Mouse (Mus musculus): Measurements from ENCODE around the gene Sgce.
"Not testable (repeated sequence)": the region's sequence is repeated elsewhere in the genome, so short reads cannot be mapped to it uniquely, and the experiment has no call there.

Sgce gene

GRCm38 (mm10) chr6:4722739-4723138 lies 24.3 kb downstream of the Sgce start:
- DNase-seq (ENCODE audit: low spot score in 2 of 2): no peak

GRCm38 (mm10) chr6:4722142-4722541 lies 24.9 kb downstream of the Sgce start:
- no peak for DNase-seq (ENCODE audit: low spot score in 2 of 2)

GRCm38 (mm10) chr6:4717344-4717743 lies 29.7 kb downstream of the Sgce start:
- no peak for DNase-seq (ENCODE audit: low spot score in 2 of 2)

- no peak for DNase-seq (ENCODE audit: low spot score in 2 of 2)
These were observed 30.8 kb downstream of the Sgce start for GRCm38 (mm10) chr6:4716171-4716570.

GRCm38 (mm10) chr6:4708971-4709370 lies 38.0 kb downstream of the Sgce start:
- DNase-seq (ENCODE audit: low spot score in 2 of 2): no peak

GRCm38 (mm10) chr6:4706415-4706814 lies 40.6 kb downstream of the Sgce start:
- DNase-seq (ENCODE audit: low spot score in 2 of 2): no peak

- no peak for DNase-seq (ENCODE audit: low spot score in 2 of 2)
These were observed 43.1 kb downstream of the Sgce start for GRCm38 (mm10) chr6:4703908-4704307.

- DNase-seq (ENCODE audit: low spot score in 2 of 2): no peak
These were observed 45.4 kb downstream of the Sgce start for GRCm38 (mm10) chr6:4701641-4702040.

GRCm38 (mm10) chr6:4695778-4696177 lies 51.2 kb downstream of the Sgce start:
- DNase-seq (ENCODE audit: low spot score in 2 of 2): no peak

GRCm38 (mm10) chr6:4694672-4695231 lies 52.3 kb downstream of the Sgce start:
- DNase-seq (ENCODE audit: low spot score in 2 of 2): no peak

GRCm38 (mm10) chr6:4693544-4693943 lies 53.5 kb downstream of the Sgce start:
- DNase-seq (ENCODE audit: low spot score in 2 of 2): no peak

- DNase-seq (ENCODE audit: low spot score in 2 of 2): no peak
These were observed 56.6 kb downstream of the Sgce start for GRCm38 (mm10) chr6:4690438-4690837.

- no peak for DNase-seq (ENCODE audit: low spot score in 2 of 2)
These were observed 62.2 kb downstream of the Sgce start for GRCm38 (mm10) chr6:4684706-4685340.

GRCm38 (mm10) chr6:4680576-4680975 lies 66.4 kb downstream of the Sgce start:
- no peak for DNase-seq (ENCODE audit: low spot score in 2 of 2)

GRCm38 (mm10) chr6:4679981-4680380 lies 67.0 kb downstream of the Sgce start:
- DNase-seq (ENCODE audit: low spot score in 2 of 2): no peak

GRCm38 (mm10) chr6:4677356-4677761 lies 69.6 kb downstream of the Sgce start:
- no peak for DNase-seq (ENCODE audit: low spot score in 2 of 2)

GRCm38 (mm10) chr6:4665154-4665553 lies 81.9 kb downstream of the Sgce start:
- DNase-seq (ENCODE audit: low spot score in 2 of 2): no peak

- no peak for DNase-seq (ENCODE audit: low spot score in 2 of 2)
These were observed 82.7 kb downstream of the Sgce start for GRCm38 (mm10) chr6:4664313-4664712.

GRCm38 (mm10) chr6:4663516-4663915 lies 83.5 kb downstream of the Sgce start:
- no peak for DNase-seq (ENCODE audit: low spot score in 2 of 2)

GRCm38 (mm10) chr6:4658861-4659260 lies 88.1 kb downstream of the Sgce start:
- DNase-seq (ENCODE audit: low spot score in 2 of 2): no peak

- no peak for DNase-seq (ENCODE audit: low spot score in 2 of 2)
These were observed 91.1 kb downstream of the Sgce start for GRCm38 (mm10) chr6:4655924-4656323.

GRCm38 (mm10) chr6:4655466-4655865 lies 91.5 kb downstream of the Sgce start:
- no peak for DNase-seq (ENCODE audit: low spot score in 2 of 2)

GRCm38 (mm10) chr6:4653741-4654140 lies 93.3 kb downstream of the Sgce start:
- not testable (repeated sequence) for DNase-seq (ENCODE audit: low spot score in 2 of 2)

GRCm38 (mm10) chr6:4652596-4653134 lies 94.3 kb downstream of the Sgce start:
- no peak for DNase-seq (ENCODE audit: low spot score in 2 of 2)

Data from spleen, postnatal 10 days (tissue).